Mouse (Mus musculus): ENCODE measurements at regions not wholly inside any gene's neighbourhood (a gene's known extent, or its start where the extent isn't known, plus 50 kb on each side); places are given as distances from the start of the nearest gene placed in this dataset.

GRCm38 (mm10) chr13:101545344-101546181 is 222.5 kb downstream of the Pik3r1 start:
- H3K27ac ChIP-seq (ENCODE audit: insufficient read depth, low read depth, low read length): no peak overlapping the region
- no peak for TF ChIP-seq CTCF (IDR thresholded peaks at IDR 0.05; ENCODE audit: low read depth, low read length)
- no peak for TF ChIP-seq POLR2A (IDR thresholded peaks at IDR 0.05; ENCODE audit: borderline replicate concordance, low read depth, low read length)
- H3K4me3 ChIP-seq (ENCODE audit: insufficient read depth, low read length): no peak overlapping the region
- H3K4me1 ChIP-seq (ENCODE audit: control insufficient read depth, insufficient read depth, low read length): peaks cover 21% of the 10 kb centered on the region

- H3K4me1 ChIP-seq (ENCODE audit: control insufficient read depth, insufficient read depth, low read length): peaks cover 40% of the 10 kb centered on the region
- TF ChIP-seq POLR2A (IDR thresholded peaks at IDR 0.05; ENCODE audit: borderline replicate concordance, low read depth, low read length) (no peak), CTCF (IDR thresholded peaks at IDR 0.05; ENCODE audit: low read depth, low read length) (no peak)
- peak overlapping the region; percentile 89 for H3K27ac ChIP-seq (ENCODE audit: insufficient read depth, low read depth, low read length)
- H3K4me3 ChIP-seq (ENCODE audit: insufficient read depth, low read length): peak overlapping the region; percentile 48
These were observed 227.4 kb downstream of the Pik3r1 start for GRCm38 (mm10) chr13:101540391-101541191.

GRCm38 (mm10) chr13:101538110-101538509 is 229.9 kb downstream of the Pik3r1 start:
- Histone ChIP-seq H3K27ac (ENCODE audit: insufficient read depth, low read depth, low read length) (peak overlapping the region; percentile 32), H3K4me1 (ENCODE audit: control insufficient read depth, insufficient read depth, low read length) (peaks cover 42% of the 10 kb centered on the region), H3K4me3 (ENCODE audit: insufficient read depth, low read length) (no peak overlapping the region)
- TF ChIP-seq CTCF (IDR thresholded peaks at IDR 0.05; ENCODE audit: low read depth, low read length) (no peak), POLR2A (IDR thresholded peaks at IDR 0.05; ENCODE audit: borderline replicate concordance, low read depth, low read length) (no peak)

GRCm38 (mm10) chr13:101536019-101536418 is 232.0 kb downstream of the Pik3r1 start:
- TF ChIP-seq POLR2A (IDR thresholded peaks at IDR 0.05; ENCODE audit: borderline replicate concordance, low read depth, low read length): no peak
- TF ChIP-seq CTCF (IDR thresholded peaks at IDR 0.05; ENCODE audit: low read depth, low read length): no peak
- no peak overlapping the region for H3K4me3 ChIP-seq (ENCODE audit: insufficient read depth, low read length)
- peaks cover 28% of the 10 kb centered on the region for H3K4me1 ChIP-seq (ENCODE audit: control insufficient read depth, insufficient read depth, low read length)
- H3K27ac ChIP-seq (ENCODE audit: insufficient read depth, low read depth, low read length): no peak overlapping the region

GRCm38 (mm10) chr13:101535331-101535866 is 232.6 kb downstream of the Pik3r1 start:
- Histone ChIP-seq H3K4me1 (ENCODE audit: control insufficient read depth, insufficient read depth, low read length) (peaks cover 25% of the 10 kb centered on the region), H3K27ac (ENCODE audit: insufficient read depth, low read depth, low read length) (no peak overlapping the region), H3K4me3 (ENCODE audit: insufficient read depth, low read length) (no peak overlapping the region)
- TF ChIP-seq POLR2A (IDR thresholded peaks at IDR 0.05; ENCODE audit: borderline replicate concordance, low read depth, low read length) (no peak), CTCF (IDR thresholded peaks at IDR 0.05; ENCODE audit: low read depth, low read length) (no peak)

- no peak for TF ChIP-seq POLR2A (IDR thresholded peaks at IDR 0.05; ENCODE audit: borderline replicate concordance, low read depth, low read length)
- no peak for TF ChIP-seq CTCF (IDR thresholded peaks at IDR 0.05; ENCODE audit: low read depth, low read length)
- Histone ChIP-seq H3K4me3 (ENCODE audit: insufficient read depth, low read length) (no peak overlapping the region), H3K4me1 (ENCODE audit: control insufficient read depth, insufficient read depth, low read length) (peaks cover 19% of the 10 kb centered on the region), H3K27ac (ENCODE audit: insufficient read depth, low read depth, low read length) (no peak overlapping the region)
These were observed 233.5 kb downstream of the Pik3r1 start for GRCm38 (mm10) chr13:101534490-101534889.

GRCm38 (mm10) chr13:101532913-101533312 is 235.1 kb downstream of the Pik3r1 start:
- Histone ChIP-seq H3K4me1 (ENCODE audit: control insufficient read depth, insufficient read depth, low read length) (peaks cover 4% of the 10 kb centered on the region), H3K27ac (ENCODE audit: insufficient read depth, low read depth, low read length) (no peak overlapping the region), H3K4me3 (ENCODE audit: insufficient read depth, low read length) (no peak overlapping the region)
- TF ChIP-seq POLR2A (IDR thresholded peaks at IDR 0.05; ENCODE audit: borderline replicate concordance, low read depth, low read length): no peak
- TF ChIP-seq CTCF (IDR thresholded peaks at IDR 0.05; ENCODE audit: low read depth, low read length): no peak

- Histone ChIP-seq H3K4me1 (ENCODE audit: control insufficient read depth, insufficient read depth, low read length) (peaks cover 9% of the 10 kb centered on the region), H3K4me3 (ENCODE audit: insufficient read depth, low read length) (no peak overlapping the region), H3K27ac (ENCODE audit: insufficient read depth, low read depth, low read length) (no peak overlapping the region)
- no peak for TF ChIP-seq CTCF (IDR thresholded peaks at IDR 0.05; ENCODE audit: low read depth, low read length)
- TF ChIP-seq POLR2A (IDR thresholded peaks at IDR 0.05; ENCODE audit: borderline replicate concordance, low read depth, low read length): no peak
These were observed 240.3 kb downstream of the Pik3r1 start for GRCm38 (mm10) chr13:101527691-101528090.

- no peak overlapping the region for H3K27ac ChIP-seq (ENCODE audit: insufficient read depth, low read depth, low read length)
These were observed 243.2 kb downstream of the Pik3r1 start for GRCm38 (mm10) chr13:101524781-101525180.

More at GRCm38 (mm10) chr13:101524781-101525180, 243.2 kb downstream of the Pik3r1 start:
- Histone ChIP-seq H3K4me1 (ENCODE audit: control insufficient read depth, insufficient read depth, low read length) (peaks cover 9% of the 10 kb centered on the region), H3K4me3 (ENCODE audit: insufficient read depth, low read length) (no peak overlapping the region)
- TF ChIP-seq POLR2A (IDR thresholded peaks at IDR 0.05; ENCODE audit: borderline replicate concordance, low read depth, low read length) (no peak), CTCF (IDR thresholded peaks at IDR 0.05; ENCODE audit: low read depth, low read length) (no peak)

All from bone marrow macrophage, adult 2 months (primary cell).